Mouse (Mus musculus) frontal cortex, adult (tissue): Measurements from ENCODE around the gene Sgip1.

Experiments
- ATAC-seq: cut with Nextera tagmentation; 2 replicates; pipeline ENCODE4 v1.9.2; 2017; ENCODE audit warnings: mild to moderate bottlenecking, moderate library complexity, mixed read lengths; ENCODE audit not compliant: low TSS enrichment

The Sgip1 gene

DNA sequence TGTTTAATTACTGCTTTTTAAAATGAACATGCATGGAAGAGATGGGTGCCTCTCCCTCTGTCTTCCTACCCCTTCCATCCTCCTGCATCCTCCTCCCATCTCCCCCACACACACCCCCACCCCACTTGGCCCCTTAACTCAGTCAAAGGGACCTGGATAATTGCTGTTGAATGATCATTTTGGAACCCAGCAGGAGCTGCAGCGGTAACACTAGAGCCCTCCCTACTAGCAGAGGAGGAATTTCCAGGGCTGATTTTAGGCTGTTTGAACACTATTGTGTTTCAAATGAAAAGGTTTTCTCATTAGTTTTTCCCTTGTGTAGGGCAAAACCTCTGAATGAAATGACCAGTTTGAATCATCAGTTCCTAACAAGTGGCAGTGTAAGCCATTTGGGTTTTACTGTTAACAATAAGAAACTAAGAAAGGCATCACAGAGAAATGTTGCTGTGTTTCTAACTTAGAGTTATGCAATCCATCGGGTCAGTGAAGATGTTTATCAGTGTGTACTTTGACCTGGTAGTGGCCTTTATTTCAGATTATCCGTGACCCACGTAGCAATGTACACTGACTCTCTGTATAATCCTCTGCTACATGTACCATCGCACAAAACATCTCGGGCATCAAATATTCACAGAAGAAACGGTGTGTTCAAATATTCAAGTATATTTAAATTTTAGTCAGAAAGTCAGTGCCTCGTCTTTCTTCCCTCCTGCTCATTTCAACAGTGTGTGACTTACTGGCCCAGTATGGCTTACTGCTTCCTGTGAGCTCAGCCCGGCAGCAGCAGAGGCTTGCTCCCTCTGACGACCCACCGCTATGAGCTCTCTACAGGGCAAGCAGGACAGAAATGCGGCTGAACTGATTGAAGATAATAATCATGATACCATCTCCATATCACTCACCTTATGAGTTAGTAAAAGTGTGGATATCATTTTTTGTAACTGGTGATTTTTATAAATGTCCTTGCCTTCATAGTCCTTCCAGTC is 235.5 kb downstream of the Sgip1 start:
- no peak for ATAC-seq

DNA sequence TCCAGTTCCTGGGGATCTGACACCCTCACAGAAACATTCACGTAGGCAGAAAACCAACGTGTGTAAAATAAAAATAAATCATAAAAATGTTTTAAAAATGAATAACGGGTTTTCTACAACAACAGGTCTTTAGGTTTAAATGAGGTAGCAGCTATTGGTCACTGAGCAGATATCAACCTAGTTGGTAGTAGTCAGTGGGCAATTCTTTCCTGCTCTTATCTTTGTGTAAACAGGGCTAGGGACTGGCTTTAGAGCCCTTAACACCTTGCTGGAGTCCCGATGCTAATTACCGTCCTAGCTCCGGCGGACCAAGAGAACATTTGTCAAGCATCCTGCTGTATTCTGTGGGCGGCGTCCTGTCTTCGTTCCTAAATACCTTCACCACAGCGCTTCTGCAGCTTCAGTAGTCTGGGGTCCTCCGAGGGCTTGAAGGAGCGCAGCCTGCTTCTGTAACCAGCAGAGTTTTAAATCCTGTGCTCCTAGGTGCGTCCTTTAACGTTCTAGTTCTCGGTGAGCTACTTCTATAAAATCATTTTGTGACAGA is 236.8 kb downstream of the Sgip1 start:
- ATAC-seq, result 0 out of 2 replicates have a peak, but pooled peaks have one; percentile 17

DNA sequence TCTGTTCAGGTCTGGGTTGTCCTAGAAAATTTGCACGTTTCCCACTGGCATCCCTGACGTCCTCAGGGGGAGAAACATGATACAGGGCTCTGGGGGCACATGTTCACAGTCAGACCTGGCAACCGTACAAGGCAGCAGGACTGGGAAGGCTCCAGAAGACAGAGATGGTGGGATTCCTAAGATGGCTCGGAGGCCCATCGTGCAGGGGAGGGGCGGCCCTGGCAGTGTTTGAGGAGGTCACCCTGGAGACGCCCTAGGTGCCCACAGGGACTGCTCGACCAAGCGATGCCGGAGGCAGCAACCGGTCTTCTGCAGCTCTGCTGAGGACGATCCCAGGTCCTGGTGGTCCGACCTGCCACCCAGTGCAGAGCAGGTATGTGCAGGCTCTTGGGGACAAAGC is 237.3 kb downstream of the Sgip1 start, which contains the start of gene Tctex1d1:
Tctex1d1 (plus strand) TSS at position 167 of the 400 bp plus-strand sequence.
- peak; percentile 39 for ATAC-seq

DNA sequence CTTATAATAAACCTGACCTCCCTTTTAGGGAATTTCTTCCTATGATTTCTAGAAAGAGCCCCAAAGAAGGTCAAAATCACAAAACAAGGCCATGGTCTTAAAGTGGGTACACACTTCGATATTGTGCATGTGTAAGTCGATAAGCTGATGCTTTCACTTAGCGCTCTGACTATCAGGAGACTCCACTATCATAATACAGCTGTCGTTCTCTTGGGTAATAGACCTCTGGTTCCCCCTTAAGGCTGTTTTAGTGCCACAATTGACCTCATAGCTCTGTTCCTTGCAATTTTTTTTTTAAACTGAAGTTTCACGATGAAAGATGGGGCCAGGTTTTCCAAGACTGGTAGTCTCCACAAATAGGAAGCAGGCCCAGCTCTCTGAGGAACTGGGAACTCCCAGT is 238.3 kb downstream of the Sgip1 start:
- ATAC-seq, result no peak

DNA sequence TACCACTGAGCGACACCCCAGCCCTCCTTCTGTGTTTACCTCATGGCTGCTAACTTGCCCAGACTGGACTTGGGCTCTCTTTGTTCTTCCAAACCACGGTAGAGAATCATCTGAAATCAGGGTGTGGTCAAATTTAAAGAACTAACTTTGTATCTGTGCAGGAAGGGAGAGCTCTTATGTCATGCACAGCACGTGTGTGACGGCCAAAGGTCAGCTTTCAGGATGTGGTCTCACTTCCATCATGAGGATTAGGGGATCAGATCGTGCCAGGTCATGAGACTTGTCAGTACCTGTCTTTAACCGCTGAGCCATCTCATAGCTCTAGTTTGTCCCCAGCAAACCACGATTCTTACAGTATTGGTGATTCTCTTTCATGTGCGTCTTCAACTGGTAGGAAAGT is 240.6 kb downstream of the Sgip1 start:
- no peak for ATAC-seq

DNA sequence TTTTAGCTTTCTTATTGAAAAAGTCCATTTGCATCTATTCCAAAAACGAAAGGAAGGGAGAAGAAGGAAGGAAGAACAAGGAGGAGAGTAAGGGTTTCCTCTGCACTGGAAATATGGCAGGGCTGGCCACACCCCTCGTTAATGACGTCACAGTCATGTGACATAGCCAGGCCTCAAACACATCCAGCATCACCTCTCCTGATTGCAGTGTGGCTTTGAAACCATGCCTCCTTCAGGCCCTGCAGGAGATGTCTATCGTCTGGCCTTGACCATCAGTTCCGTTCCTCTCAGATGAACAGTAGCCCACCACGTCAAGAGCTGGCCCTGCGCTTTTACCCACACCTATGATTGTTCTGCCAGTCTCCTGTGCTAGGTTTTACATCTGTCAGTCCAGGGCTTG is 245.1 kb downstream of the Sgip1 start:
- ATAC-seq, result no peak

DNA sequence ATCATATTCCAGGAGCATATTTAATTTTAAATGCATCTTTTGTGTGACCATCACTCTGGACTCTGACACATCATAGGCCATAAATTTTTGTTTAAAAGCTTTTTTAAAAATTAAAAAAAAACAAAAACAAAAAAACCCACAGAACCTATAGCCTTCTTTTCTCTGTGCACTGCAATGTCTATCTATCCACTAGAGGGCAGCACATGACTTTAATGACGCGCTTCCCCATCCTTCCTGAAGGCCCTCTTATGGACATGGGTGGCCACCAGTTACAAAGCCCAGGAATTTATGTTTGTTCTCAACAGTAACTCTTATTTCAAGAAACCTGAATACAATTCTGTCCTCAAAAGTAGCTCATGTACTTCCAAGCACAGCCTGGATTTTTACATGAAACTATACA is 245.8 kb downstream of the Sgip1 start:
- peak; percentile 95 for ATAC-seq

DNA sequence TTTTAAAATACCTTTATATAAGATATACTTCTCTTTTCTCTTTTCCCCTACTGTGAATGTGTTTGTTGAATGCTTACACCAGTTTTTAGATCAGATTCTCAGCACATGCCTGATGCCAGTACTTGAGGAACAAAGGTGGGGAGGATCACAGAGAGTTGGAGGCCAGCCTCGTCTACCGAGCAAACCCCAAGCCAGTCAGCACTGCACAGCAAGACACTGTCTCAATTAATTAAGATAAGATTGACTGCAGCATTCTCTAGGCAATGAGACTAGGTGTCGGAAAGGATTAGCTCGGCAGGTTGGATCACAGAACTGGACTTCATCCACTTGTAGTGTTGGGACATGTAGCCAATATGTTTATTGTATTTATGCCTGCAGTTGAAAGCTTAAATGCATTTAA is 246.2 kb downstream of the Sgip1 start:
- ATAC-seq, result no peak

DNA sequence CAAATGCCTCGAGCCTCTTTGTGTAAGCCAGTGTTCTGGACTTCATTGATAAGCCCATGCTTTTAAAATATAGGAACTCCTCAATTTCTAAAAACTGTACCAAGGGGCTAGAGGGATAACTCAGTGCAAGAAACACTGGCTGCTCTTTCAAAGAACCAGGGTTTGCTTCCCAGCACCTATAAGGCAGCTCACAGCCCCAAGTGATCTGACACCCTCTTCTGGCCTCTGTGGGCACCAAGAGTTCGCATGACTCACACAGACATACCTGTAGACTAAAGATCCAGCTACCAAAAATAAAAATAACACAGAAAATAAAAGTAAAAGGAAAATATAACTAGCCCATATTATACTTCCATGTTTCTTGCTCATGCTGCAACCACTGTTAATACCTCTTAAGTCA is 246.7 kb downstream of the Sgip1 start:
- no peak for ATAC-seq

DNA sequence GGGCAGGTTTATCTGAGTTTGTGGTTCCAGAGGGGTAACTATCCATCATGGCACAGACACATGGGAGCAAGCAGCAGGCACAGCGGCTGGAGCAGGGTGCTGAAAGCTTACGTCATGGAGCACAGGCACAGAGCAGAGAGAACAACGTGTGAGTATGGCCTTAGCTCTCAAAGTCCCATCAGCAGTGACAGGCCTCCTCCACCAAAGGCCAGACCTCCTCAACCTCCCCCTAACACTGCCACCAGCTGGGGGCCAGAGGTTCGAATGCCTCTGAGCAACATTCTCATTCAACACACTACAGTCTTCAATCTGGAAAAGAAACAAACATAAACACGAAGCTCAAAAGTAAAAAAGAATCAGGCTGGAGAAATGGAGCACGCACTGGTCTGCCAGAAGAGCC is 247.4 kb downstream of the Sgip1 start:
- no peak for ATAC-seq

DNA sequence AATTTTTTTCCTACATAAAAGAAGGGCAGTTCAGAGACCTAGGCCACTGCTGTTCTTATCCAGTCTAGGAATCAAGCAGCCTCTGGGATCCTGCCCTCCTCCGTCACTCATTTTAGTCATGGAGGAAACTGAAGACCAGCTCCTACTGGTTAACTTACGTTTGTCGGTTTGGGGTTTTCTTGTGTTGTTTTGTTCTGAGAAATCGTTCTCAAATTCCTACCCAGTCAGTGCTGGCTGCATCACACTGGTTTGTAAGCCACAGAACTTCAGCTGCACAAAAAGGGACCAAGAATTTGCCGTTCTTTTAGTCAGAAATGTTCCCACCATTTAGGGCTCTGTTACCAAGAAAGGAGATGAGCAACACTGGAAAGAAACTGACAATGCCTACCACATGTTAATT is 248.3 kb downstream of the Sgip1 start:
- ATAC-seq, result no peak

DNA sequence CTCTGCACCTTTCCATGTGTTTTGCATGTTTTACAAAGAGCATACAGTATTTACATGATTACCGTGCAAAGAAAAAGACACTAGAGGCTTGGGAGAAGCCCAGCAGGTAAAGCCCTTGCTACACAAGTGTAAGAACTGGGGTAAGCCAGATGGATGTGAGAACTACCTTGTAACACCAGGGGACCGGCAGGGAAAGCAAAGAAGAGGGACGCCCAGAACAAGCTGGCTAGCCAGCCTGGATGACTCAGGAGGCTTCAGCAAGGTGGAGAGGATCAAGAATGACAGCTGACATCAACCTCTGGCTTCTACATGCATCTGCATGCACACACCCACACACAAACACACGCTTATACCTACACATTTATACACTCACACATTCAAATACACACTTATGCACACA is 248.9 kb downstream of the Sgip1 start:
- no peak for ATAC-seq

DNA sequence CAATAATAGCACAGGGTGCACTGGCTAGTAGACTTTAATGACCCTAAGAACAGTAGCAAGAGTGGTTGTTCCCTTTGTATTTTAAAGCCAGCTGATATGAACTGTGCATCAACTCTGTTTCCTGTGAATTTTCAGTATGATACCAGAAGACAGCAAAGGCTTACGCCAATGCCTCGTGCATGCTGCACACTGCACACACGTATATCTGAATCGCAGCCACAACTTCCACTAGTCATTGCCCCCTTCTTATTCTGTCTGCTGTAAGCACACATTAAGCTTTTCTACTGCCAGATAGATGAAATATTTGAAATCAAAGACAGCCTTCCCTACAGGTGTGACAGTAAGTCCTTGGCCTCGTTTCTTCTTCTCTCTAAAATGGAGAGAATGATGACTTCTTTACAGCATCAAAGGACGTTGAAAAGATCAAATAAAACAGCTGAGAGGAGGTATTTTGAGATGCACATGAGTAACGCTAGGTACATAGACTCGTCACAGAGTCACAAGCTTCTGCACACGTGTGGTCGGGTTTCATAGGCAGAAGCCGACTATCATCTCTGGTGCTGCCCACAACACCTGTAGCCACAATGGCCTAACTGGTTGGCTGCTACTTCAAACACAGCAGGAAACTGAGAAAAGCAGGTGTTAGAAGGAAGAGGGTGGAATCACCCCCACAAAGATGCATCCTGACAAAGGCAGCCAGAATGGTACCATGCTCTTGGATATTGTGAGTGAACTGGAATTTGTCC is 249.7 kb downstream of the Sgip1 start:
- ATAC-seq, result no peak

DNA sequence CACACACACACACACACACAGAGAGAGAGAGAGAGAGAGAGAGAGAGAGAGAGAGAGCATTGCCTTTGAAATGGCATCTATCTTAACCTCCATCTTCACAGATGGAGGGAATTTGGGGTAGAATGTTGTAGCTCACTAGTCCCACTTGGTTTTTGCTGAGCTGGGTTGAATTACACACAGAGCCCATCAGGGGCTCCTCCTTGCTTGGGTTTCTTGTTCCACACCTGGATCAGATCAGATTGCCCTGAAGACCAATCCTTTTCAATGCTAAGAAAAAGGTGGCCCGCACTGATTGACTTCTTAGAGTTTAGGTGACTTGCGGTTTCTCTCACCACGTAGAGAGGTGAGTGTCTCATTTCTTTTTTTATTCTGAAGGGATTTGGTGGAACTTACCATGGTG is 250.6 kb downstream of the Sgip1 start:
- ATAC-seq, result no peak

DNA sequence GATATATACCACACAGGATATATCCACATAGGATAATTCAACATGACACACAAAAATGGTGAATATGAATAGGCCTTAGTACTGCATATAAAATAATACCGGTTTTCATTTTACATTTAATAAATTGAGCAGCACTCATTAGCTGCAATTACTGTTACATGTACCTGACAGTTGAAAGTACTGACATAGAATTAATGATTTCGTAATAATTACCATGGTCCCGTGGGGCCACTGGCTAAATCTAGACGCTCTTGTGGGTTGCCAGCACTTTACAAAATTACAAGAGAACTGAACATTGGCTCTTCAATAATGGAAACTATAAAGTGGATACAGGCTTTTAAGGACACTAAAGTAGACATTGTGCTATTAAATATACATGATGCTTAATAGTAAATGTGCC is 263.6 kb downstream of the Sgip1 start:
- no peak for ATAC-seq

DNA sequence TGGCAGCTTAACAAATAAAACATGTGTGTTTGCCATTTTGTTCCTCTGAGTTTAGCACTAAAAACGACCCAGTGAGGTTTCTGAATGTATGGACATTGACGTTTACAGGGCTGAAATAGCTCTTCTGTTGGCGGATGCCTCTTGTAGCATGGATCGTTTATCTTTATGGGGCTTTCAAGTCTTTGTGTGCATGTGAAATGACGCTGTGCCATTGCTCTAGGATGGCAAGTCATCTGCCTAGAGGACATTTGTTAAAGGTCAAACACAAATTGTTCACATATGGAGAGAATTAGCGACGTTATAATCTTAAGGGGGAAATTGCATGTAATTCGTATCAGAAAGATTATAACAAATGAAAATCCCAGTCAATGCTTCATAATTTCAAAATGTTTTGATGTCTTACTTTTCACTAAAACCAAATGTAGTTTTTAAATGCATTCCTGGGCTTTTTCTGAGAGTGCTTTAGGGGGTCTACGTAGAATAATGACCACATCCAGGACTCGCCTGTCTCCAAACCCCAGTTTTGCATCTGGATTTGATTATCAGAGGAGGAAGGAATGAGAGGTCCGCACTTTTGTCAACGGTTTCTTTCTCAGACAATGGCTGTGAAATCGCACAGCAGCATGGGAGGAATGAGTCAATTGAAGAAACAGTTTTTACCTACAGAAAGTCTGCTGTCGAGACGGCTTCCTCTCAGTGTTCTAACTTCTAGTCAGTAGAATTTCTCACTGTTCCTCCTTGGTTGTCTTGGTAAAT is 264.3 kb downstream of the Sgip1 start:
- no peak for ATAC-seq

DNA sequence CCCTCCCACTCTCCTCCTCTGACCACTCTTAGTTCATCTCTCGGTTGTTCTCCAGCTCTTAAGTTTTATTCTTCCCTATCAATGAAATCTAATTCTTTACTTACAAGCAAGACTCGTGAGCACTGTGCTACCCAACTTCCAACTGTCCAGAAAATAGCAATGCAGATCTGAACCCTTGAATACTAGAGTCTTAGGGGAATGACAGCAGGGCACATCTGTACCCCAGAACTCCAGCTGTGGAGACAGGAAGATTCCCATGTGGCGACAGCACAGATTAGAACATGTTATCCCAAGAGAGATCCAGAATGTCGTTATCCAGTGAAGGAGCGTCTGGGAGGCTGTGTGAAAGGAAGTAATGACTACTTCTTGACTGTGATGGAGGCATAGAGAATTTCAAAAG is 265.2 kb downstream of the Sgip1 start:
- no peak for ATAC-seq

DNA sequence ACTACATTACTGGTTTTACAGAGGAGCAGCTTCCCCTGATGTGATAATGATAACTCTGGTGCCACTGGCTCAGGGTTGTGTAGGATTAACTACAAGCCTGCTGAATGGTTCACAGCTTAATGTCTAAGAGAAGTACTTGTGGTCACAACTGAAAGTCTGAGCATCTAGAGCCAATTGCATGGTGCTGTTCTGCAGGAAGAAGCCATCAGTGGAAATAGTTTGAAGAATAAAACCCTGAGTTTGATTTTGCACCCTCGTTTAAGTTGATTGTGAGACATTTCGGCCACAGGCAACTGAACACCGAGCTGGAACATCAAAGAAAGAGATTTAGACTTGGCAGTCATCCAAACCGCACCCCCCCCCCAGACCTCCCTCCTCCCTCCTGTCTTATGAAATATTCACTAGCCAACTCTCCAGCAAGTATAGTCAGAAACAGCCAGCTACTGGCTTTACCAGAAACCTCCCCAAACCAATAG is 265.9 kb downstream of the Sgip1 start:
- no peak for ATAC-seq

DNA sequence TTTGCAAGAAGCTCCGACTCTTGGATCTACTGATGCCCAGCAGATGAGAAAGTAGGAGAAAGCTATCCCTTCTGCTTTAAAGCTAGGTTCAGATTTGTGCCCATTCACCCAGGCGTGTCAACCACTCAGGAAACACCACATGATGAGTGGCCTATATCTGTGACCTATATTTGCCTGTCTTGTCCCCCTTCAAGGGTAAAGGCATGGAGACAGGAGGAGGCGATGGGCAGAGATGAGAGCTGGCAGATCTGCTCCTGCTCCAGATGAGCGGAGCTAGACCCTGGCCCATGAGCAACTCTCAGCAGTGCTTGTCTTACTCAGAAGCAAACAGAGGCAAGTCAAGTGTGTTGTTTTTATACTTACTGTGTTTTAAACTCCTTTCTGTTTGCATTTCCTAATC is 269.6 kb downstream of the Sgip1 start:
- no peak for ATAC-seq

DNA sequence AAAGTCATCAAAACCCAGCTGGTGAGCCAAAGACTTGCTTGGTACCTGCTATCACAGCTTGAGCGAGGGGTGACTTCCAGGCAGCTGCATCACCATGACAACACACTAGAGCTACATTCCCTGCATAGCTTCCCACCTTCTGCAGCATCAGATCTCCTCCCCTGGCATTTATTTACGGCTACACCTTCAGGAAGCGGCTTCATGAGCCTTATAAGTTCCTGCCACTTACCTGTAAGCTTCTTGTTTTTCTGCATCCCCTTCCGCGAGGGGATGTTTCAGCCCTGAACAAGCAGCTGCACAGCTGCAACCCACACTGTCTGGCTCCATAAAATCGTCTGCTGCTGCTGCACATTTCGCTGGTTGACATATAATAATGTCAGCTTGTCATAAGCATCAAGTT is 270.7 kb downstream of the Sgip1 start:
- peak; percentile 77; the same call in 1 of the 2 replicates for ATAC-seq

DNA sequence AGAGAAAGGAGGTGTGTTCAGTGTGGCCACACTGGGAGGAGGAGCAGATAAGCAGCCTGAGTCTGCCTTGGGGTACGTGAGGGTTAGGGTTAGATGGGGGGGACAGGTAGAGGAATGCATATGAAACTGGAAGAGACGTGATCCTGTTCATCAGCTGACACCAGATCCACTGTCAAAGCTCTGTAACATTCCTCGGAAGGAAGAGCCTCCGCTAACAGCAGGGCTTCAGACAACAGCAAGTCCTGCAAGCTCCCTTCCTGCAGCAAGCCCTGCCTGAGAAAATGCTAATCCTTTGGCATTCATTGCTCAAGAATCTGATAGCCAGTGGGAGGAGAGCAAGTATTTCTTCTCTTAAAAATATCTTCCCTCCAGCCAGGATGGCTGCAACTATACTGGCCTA is 272.4 kb downstream of the Sgip1 start:
- peak; percentile 88 for ATAC-seq
